Mouse (Mus musculus): ENCODE measurements at regions not wholly inside any gene's neighbourhood (a gene's known extent, or its start where the extent isn't known, plus 50 kb on each side); places are given as distances from the start of the nearest gene placed in this dataset.

GRCm38 (mm10) chr17:45873996-45874395 lies 140.4 kb upstream of the 1600014C23Rik start:
- H3K9ac ChIP-seq (replicated peaks; ENCODE audit: low read depth, low read length), result peak overlapping the region; percentile 49
- H3K27me3 ChIP-seq (replicated peaks; ENCODE audit: control insufficient read depth, insufficient read depth, low read length), result no peaks in the 10 kb centered on the region
- H3K4me2 ChIP-seq (ENCODE audit: low read length), result peak overlapping the region; percentile 51
- H3K9me3 ChIP-seq (ENCODE audit: control insufficient read depth, low read length), result no peaks in the 10 kb centered on the region
- H3K36me3 ChIP-seq (ENCODE audit: control insufficient read depth, insufficient read depth), result no peaks in the 10 kb centered on the region
- H3K27ac ChIP-seq (ENCODE audit: low read length), result peak overlapping the region; percentile 51
- no peak overlapping the region; the same call in 1 of the 2 replicates for H3K4me3 ChIP-seq (replicated peaks; ENCODE audit: low read length)
- ATAC-seq, result peak; percentile 45
- peaks cover 20% of the 10 kb centered on the region for H3K4me1 ChIP-seq (replicated peaks; ENCODE audit: control insufficient read depth, insufficient read depth, low read length)
- 10% methylated on average over 8 of the region's 8 CpGs for WGBS

GRCm38 (mm10) chr17:45873200-45873955 lies 139.7 kb upstream of the 1600014C23Rik start:
- H3K27me3 ChIP-seq (replicated peaks; ENCODE audit: control insufficient read depth, insufficient read depth, low read length), result no peaks in the 10 kb centered on the region
- WGBS, result 2% methylated on average over 21 of the region's 21 CpGs
- peak overlapping the region; percentile 20; the same call in 1 of the 2 replicates for H3K4me3 ChIP-seq (replicated peaks; ENCODE audit: low read length)
- peak overlapping the region; percentile 51 for H3K4me2 ChIP-seq (ENCODE audit: low read length)
- peaks cover 20% of the 10 kb centered on the region for H3K4me1 ChIP-seq (replicated peaks; ENCODE audit: control insufficient read depth, insufficient read depth, low read length)
- H3K36me3 ChIP-seq (ENCODE audit: control insufficient read depth, insufficient read depth), result no peaks in the 10 kb centered on the region
- peak overlapping the region; percentile 49 for H3K9ac ChIP-seq (replicated peaks; ENCODE audit: low read depth, low read length)
- peak; percentile 75 for ATAC-seq
- no peaks in the 10 kb centered on the region for H3K9me3 ChIP-seq (ENCODE audit: control insufficient read depth, low read length)
- H3K27ac ChIP-seq (ENCODE audit: low read length), result peak overlapping the region; percentile 51

- no peak overlapping the region for H3K4me3 ChIP-seq (replicated peaks; ENCODE audit: low read length)
- H3K9me3 ChIP-seq (ENCODE audit: control insufficient read depth, low read length), result no peaks in the 10 kb centered on the region
- 34% methylated on average over 22 of the region's 22 CpGs for WGBS
- H3K9ac ChIP-seq (replicated peaks; ENCODE audit: low read depth, low read length), result no peak overlapping the region
- H3K4me1 ChIP-seq (replicated peaks; ENCODE audit: control insufficient read depth, insufficient read depth, low read length), result peaks cover 20% of the 10 kb centered on the region
- no peaks in the 10 kb centered on the region for H3K36me3 ChIP-seq (ENCODE audit: control insufficient read depth, insufficient read depth)
- no peaks in the 10 kb centered on the region for H3K27me3 ChIP-seq (replicated peaks; ENCODE audit: control insufficient read depth, insufficient read depth, low read length)
- no peak overlapping the region for H3K27ac ChIP-seq (ENCODE audit: low read length)
- ATAC-seq, result no peak
- H3K4me2 ChIP-seq (ENCODE audit: low read length), result no peak overlapping the region; the same call in 1 of the 2 replicates
Observed at GRCm38 (mm10) chr17:45871666-45872653, 138.3 kb upstream of the 1600014C23Rik start.

GRCm38 (mm10) chr17:45871067-45871466 lies 137.4 kb upstream of the 1600014C23Rik start:
- H3K9ac ChIP-seq (replicated peaks; ENCODE audit: low read depth, low read length), result no peak overlapping the region
- H3K36me3 ChIP-seq (ENCODE audit: control insufficient read depth, insufficient read depth), result no peaks in the 10 kb centered on the region
- WGBS, result 81% methylated on average over 9 of the region's 9 CpGs
- no peak overlapping the region for H3K4me2 ChIP-seq (ENCODE audit: low read length)
- H3K9me3 ChIP-seq (ENCODE audit: control insufficient read depth, low read length), result no peaks in the 10 kb centered on the region
- H3K27me3 ChIP-seq (replicated peaks; ENCODE audit: control insufficient read depth, insufficient read depth, low read length), result no peaks in the 10 kb centered on the region
- H3K4me3 ChIP-seq (replicated peaks; ENCODE audit: low read length), result no peak overlapping the region
- H3K4me1 ChIP-seq (replicated peaks; ENCODE audit: control insufficient read depth, insufficient read depth, low read length), result peaks cover 20% of the 10 kb centered on the region
- ATAC-seq, result no peak
- H3K27ac ChIP-seq (ENCODE audit: low read length), result no peak overlapping the region

- H3K9ac ChIP-seq (replicated peaks; ENCODE audit: low read depth, low read length), result no peak overlapping the region
- H3K36me3 ChIP-seq (ENCODE audit: control insufficient read depth, insufficient read depth), result no peaks in the 10 kb centered on the region
- no peaks in the 10 kb centered on the region for H3K27me3 ChIP-seq (replicated peaks; ENCODE audit: control insufficient read depth, insufficient read depth, low read length)
- no peak overlapping the region for H3K27ac ChIP-seq (ENCODE audit: low read length)
- H3K4me1 ChIP-seq (replicated peaks; ENCODE audit: control insufficient read depth, insufficient read depth, low read length), result peaks cover 20% of the 10 kb centered on the region
- H3K9me3 ChIP-seq (ENCODE audit: control insufficient read depth, low read length), result no peaks in the 10 kb centered on the region
- no peak overlapping the region for H3K4me3 ChIP-seq (replicated peaks; ENCODE audit: low read length)
- 66% methylated on average over 17 of the region's 17 CpGs for WGBS
- no peak overlapping the region for H3K4me2 ChIP-seq (ENCODE audit: low read length)
- no peak for ATAC-seq
Observed at GRCm38 (mm10) chr17:45869014-45869968, 135.6 kb upstream of the 1600014C23Rik start.

GRCm38 (mm10) chr17:45868539-45868938 lies 134.9 kb upstream of the 1600014C23Rik start:
- 95% methylated on average over 4 of the region's 4 CpGs for WGBS
- ATAC-seq, result no peak

GRCm38 (mm10) chr17:45867727-45868126 lies 134.1 kb upstream of the 1600014C23Rik start:
- ATAC-seq, result no peak
- Histone ChIP-seq H3K4me1 (replicated peaks; ENCODE audit: control insufficient read depth, insufficient read depth, low read length) (peaks cover 6% of the 10 kb centered on the region), H3K4me2 (ENCODE audit: low read length) (no peak overlapping the region), H3K4me3 (replicated peaks; ENCODE audit: low read length) (no peak overlapping the region), H3K36me3 (ENCODE audit: control insufficient read depth, insufficient read depth) (no peaks in the 10 kb centered on the region), H3K27ac (ENCODE audit: low read length) (no peak overlapping the region), H3K9ac (replicated peaks; ENCODE audit: low read depth, low read length) (no peak overlapping the region), H3K27me3 (replicated peaks; ENCODE audit: control insufficient read depth, insufficient read depth, low read length) (no peaks in the 10 kb centered on the region), H3K9me3 (ENCODE audit: control insufficient read depth, low read length) (no peaks in the 10 kb centered on the region)
- WGBS, result 84% methylated on average over 5 of the region's 5 CpGs

More at GRCm38 (mm10) chr17:45868539-45868938, 134.9 kb upstream of the 1600014C23Rik start:
- Histone ChIP-seq H3K9ac (replicated peaks; ENCODE audit: low read depth, low read length) (no peak overlapping the region), H3K4me3 (replicated peaks; ENCODE audit: low read length) (no peak overlapping the region), H3K9me3 (ENCODE audit: control insufficient read depth, low read length) (no peaks in the 10 kb centered on the region), H3K4me1 (replicated peaks; ENCODE audit: control insufficient read depth, insufficient read depth, low read length) (peaks cover 14% of the 10 kb centered on the region), H3K36me3 (ENCODE audit: control insufficient read depth, insufficient read depth) (no peaks in the 10 kb centered on the region), H3K4me2 (ENCODE audit: low read length) (no peak overlapping the region), H3K27me3 (replicated peaks; ENCODE audit: control insufficient read depth, insufficient read depth, low read length) (no peaks in the 10 kb centered on the region), H3K27ac (ENCODE audit: low read length) (no peak overlapping the region)

GRCm38 (mm10) chr17:45866876-45867652 lies 133.4 kb upstream of the 1600014C23Rik start:
- Histone ChIP-seq H3K4me2 (ENCODE audit: low read length) (no peak overlapping the region), H3K4me1 (replicated peaks; ENCODE audit: control insufficient read depth, insufficient read depth, low read length) (no peaks in the 10 kb centered on the region; the same call in 1 of the 2 replicates), H3K9ac (replicated peaks; ENCODE audit: low read depth, low read length) (no peak overlapping the region), H3K27ac (ENCODE audit: low read length) (no peak overlapping the region), H3K27me3 (replicated peaks; ENCODE audit: control insufficient read depth, insufficient read depth, low read length) (no peaks in the 10 kb centered on the region), H3K4me3 (replicated peaks; ENCODE audit: low read length) (no peak overlapping the region), H3K9me3 (ENCODE audit: control insufficient read depth, low read length) (no peaks in the 10 kb centered on the region), H3K36me3 (ENCODE audit: control insufficient read depth, insufficient read depth) (no peaks in the 10 kb centered on the region)
- WGBS, result 78% methylated on average over 15 of the region's 15 CpGs
- no peak for ATAC-seq
